Mouse (Mus musculus): Measurements from ENCODE around the gene Serp2. TPM values are rescaled to one million over a fixed set of nuclear protein-coding genes. Genes with fewer than 3 reads are reported as not detected.

The Serp2 gene
- polyA plus RNA-seq, 1 experiment from 2014 or later: 9.8 TPM

Other genes starting within 250 kb of the Serp2 start
- gene Tsc22d1, start 141.9 kb downstream of the Serp2 start, polyA plus RNA-seq (2015; fragmentation: Nextera tagmentation; extraction: Ambion mirVana): 543 and 584 TPM in 2 replicates

All from limb, embryonic 15.5 days (tissue).